Mouse (Mus musculus): ENCODE measurements around the gene Lrrc7. TPM values are rescaled to one million over a fixed set of nuclear protein-coding genes. Genes with fewer than 3 reads are reported as not detected.
"Not testable (repeated sequence)": the region's sequence is repeated elsewhere in the genome, so short reads cannot be mapped to it uniquely, and the experiment has no call there.

Gene Lrrc7
- polyA plus RNA-seq, 1 experiment from 2014 or later: 1.0 TPM

DNA sequence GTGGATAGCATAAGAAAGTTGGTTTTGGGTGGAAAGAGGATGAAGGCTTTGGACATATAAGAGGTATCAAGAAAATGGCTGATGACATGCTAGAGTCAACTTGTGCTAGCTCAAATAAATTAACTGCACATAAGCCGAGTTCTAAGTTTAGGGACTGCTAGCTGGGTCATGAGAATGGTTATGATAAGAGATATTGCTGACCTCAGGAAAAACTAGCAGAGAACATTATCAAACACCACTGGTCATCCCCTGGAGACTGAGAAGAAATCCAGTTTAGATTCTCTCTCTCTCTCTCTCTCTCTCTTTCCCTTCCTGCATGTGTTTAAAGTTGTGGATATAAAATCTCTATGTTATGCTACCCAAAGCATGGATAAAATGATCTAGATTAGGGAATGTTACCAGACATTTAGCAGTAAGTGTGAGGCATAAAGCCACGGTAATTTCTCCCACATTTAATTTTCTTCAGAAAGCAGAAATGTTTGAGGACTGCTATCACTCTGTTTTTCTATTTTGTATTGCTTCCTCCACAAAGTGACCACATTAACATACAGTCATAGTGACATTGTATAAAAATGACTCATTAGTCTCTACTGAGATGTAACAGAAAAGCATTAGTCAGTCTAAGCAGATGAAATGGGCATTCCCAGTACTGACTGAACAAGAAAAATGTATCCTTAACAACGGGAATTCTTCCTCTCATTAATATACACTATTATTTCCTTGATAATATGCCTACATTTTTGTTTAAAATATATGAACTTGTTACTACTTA lies 406.3 kb downstream of the Lrrc7 start:
- no peak overlapping the region for H3K4me3 ChIP-seq (replicated peaks)
- no peak for ATAC-seq
- H3K36me3 ChIP-seq: no peaks in the 10 kb centered on the region
- H3K9ac ChIP-seq: no peak overlapping the region
- no peaks in the 10 kb centered on the region for H3K27me3 ChIP-seq (replicated peaks)
- no peaks in the 10 kb centered on the region for H3K9me3 ChIP-seq
- H3K4me2 ChIP-seq (replicated peaks): no peak overlapping the region
- no peak overlapping the region for H3K27ac ChIP-seq
- WGBS: 80% methylated on average over 3 of the region's 3 CpGs
- no peaks in the 10 kb centered on the region for H3K4me1 ChIP-seq (replicated peaks)

DNA sequence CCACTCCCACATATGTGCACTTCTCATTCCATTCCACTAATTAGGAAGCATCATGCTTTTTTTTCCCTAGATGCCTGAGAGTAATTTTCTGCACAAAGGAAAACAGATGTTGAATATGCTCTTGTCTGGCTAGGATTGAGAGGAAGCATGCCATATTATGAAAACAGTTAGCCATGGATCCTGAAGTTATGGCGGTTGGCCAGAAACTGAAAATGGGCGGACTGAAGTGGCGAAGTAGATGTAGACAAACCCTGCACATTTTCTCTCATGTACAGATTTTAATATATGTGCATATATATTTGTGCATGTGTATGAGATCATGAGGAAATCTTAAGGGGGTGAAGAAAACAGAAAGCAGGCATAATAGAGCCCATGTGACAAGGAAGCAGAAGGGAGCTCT lies 407.9 kb downstream of the Lrrc7 start:
- H3K27ac ChIP-seq: no peak overlapping the region
- H3K36me3 ChIP-seq: no peaks in the 10 kb centered on the region
- WGBS: 88% methylated on average over 3 of the region's 3 CpGs
- H3K4me3 ChIP-seq (replicated peaks): no peak overlapping the region
- no peaks in the 10 kb centered on the region for H3K27me3 ChIP-seq (replicated peaks)
- H3K4me1 ChIP-seq (replicated peaks): no peaks in the 10 kb centered on the region
- H3K9me3 ChIP-seq: no peaks in the 10 kb centered on the region
- H3K4me2 ChIP-seq (replicated peaks): no peak overlapping the region
- no peak overlapping the region for H3K9ac ChIP-seq
- no peak for ATAC-seq

DNA sequence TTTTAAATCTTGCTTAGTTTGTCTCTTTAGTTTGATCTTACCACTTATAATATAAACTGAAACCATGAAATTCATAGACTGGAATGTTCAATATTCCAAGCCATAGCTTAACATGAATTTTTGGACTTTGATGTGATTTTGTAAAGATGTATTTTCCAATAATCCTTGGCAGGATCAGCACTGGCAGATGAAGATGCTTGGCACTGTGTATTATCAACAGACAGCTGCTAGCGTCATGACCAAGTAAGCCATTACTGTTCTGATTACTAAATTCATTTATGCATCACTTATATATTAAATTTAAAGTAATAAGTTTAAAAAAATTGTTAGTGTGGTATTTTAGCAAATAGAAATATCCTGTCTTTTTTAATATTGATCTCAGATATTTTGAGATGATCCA lies 413.0 kb downstream of the Lrrc7 start:
- Histone ChIP-seq H3K4me1 (replicated peaks) (no peaks in the 10 kb centered on the region), H3K36me3 (no peaks in the 10 kb centered on the region), H3K27me3 (replicated peaks) (no peaks in the 10 kb centered on the region), H3K4me2 (replicated peaks) (no peak overlapping the region), H3K27ac (no peak overlapping the region), H3K9me3 (no peaks in the 10 kb centered on the region), H3K4me3 (replicated peaks) (no peak overlapping the region), H3K9ac (no peak overlapping the region)
- no peak for ATAC-seq
- WGBS: 81% methylated on average over 1 of the region's 1 CpGs

DNA sequence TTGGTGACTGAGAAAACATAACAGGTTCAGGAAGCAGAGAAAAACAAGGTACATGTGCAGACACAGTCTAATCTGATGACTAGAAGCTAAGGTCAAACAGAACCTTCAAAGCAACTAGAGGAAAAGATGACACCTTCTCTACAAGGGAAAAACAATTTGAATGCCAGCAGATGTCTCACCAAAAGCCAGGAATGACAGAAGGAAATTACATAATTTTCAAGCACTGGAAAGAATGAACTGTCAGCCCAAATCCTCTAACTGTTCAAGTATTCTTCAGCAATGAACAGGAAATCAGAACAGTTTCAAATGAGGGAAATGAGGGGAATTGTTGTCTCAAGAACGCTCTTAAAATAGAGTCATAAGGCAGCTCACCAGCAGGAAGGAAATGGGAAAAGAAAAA lies 421.4 kb downstream of the Lrrc7 start:
- Histone ChIP-seq H3K4me2 (replicated peaks) (no peak overlapping the region), H3K27me3 (replicated peaks) (no peaks in the 10 kb centered on the region), H3K27ac (no peak overlapping the region), H3K4me1 (replicated peaks) (no peaks in the 10 kb centered on the region), H3K36me3 (no peaks in the 10 kb centered on the region), H3K9me3 (no peaks in the 10 kb centered on the region), H3K9ac (no peak overlapping the region), H3K4me3 (replicated peaks) (no peak overlapping the region)
- ATAC-seq: no peak
- 61% methylated on average over 1 of the region's 1 CpGs for WGBS

DNA sequence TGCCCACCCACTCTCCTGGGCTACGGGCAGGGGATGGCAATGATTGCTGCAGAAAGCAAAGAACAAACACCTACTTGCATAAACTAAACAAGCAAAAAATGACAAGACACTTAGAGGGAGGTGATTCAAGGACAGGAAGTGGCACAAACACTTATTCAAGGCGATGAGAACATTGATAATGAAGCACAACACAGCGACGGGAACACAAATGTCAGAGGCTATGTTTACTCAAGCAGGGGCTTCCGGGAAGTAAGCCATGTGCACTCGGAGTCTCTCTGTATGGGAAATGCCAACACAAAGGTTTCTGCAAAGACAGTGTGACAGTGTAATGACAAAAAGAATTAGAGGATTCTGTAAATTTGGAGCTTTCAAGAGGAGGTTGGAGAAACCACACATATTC lies 424.2 kb downstream of the Lrrc7 start:
- 41% methylated on average over 6 of the region's 6 CpGs for WGBS
- Histone ChIP-seq H3K4me1 (replicated peaks) (no peaks in the 10 kb centered on the region), H3K9ac (no peak overlapping the region), H3K9me3 (no peaks in the 10 kb centered on the region), H3K4me2 (replicated peaks) (no peak overlapping the region), H3K36me3 (no peaks in the 10 kb centered on the region), H3K27ac (no peak overlapping the region), H3K4me3 (replicated peaks) (no peak overlapping the region), H3K27me3 (replicated peaks) (no peaks in the 10 kb centered on the region)
- no peak for ATAC-seq

DNA sequence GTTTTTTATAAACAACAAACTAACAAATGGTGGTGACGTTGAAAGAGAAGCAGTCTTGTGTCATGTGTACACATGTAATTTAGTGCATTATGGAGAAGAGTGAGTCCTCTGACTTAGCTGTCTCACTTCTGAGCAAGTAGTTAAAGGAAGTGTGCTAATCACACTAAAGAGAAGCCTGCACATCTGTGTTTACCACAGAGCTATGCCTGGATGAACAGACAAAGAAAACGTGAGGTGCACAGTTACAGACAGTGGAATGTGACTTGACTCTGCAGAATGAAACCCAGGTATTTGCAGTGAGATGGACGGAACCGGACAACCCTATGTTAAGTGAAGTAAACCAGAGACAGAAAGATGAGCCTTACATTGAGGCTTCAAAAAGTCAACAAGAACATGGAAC lies 430.3 kb downstream of the Lrrc7 start:
- no peaks in the 10 kb centered on the region for H3K9me3 ChIP-seq
- 52% methylated on average over 4 of the region's 4 CpGs for WGBS
- no peak for ATAC-seq

DNA sequence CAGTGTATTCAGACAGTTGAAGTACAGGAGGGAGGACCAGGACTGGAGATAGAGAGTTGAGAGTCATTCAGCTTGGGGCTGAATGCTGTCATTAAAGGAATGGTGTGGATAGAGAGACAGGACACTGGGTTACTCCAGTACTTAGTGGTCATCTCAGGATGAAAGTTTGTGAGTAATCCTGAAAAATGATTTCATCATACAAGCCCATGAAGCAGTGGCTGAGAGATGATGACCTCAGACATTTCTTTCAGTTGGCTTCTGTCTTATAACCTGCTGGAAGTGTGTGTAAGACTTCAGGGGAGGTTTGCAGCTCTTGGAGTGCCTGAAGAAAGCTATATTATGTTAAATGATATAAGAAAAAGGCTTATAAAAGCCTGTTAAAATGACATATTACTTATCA lies 430.8 kb downstream of the Lrrc7 start:
- Histone ChIP-seq H3K9me3 (no peaks in the 10 kb centered on the region), H3K27me3 (replicated peaks) (no peaks in the 10 kb centered on the region), H3K4me2 (replicated peaks) (no peak overlapping the region), H3K36me3 (no peaks in the 10 kb centered on the region), H3K27ac (no peak overlapping the region), H3K9ac (no peak overlapping the region), H3K4me1 (replicated peaks) (no peaks in the 10 kb centered on the region), H3K4me3 (replicated peaks) (no peak overlapping the region)
- no peak for ATAC-seq

More for the DNA sequence above, 430.3 kb downstream of the Lrrc7 start:
- Histone ChIP-seq H3K4me1 (replicated peaks) (no peaks in the 10 kb centered on the region), H3K27me3 (replicated peaks) (no peaks in the 10 kb centered on the region), H3K4me3 (replicated peaks) (no peak overlapping the region), H3K36me3 (no peaks in the 10 kb centered on the region), H3K4me2 (replicated peaks) (no peak overlapping the region), H3K9ac (no peak overlapping the region), H3K27ac (no peak overlapping the region)

DNA sequence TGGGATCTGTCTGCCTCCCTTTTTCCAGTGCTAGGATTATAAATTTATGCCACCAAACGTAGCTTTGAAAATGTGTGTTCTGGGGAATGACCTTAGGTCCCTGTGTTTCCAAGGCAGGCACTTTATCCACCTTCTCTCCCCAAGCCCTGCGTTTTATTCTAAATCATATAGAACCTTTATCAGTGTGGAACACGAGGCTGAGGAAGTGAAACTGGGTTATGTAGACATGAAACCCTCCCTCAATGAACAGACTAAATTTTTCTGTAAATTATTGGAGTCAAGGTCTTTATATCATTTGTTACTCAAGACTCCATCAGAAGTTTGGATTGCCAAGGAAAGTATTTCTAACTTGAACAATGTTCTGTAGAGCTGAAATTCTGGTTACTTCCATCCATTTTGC lies 439.1 kb downstream of the Lrrc7 start:
- Histone ChIP-seq H3K4me3 (replicated peaks) (no peak overlapping the region), H3K27me3 (replicated peaks) (no peaks in the 10 kb centered on the region), H3K36me3 (no peaks in the 10 kb centered on the region), H3K4me2 (replicated peaks) (no peak overlapping the region), H3K27ac (no peak overlapping the region), H3K9ac (no peak overlapping the region), H3K9me3 (no peaks in the 10 kb centered on the region), H3K4me1 (replicated peaks) (no peaks in the 10 kb centered on the region)
- ATAC-seq: no peak
- WGBS: 55% methylated on average over 3 of the region's 3 CpGs

DNA sequence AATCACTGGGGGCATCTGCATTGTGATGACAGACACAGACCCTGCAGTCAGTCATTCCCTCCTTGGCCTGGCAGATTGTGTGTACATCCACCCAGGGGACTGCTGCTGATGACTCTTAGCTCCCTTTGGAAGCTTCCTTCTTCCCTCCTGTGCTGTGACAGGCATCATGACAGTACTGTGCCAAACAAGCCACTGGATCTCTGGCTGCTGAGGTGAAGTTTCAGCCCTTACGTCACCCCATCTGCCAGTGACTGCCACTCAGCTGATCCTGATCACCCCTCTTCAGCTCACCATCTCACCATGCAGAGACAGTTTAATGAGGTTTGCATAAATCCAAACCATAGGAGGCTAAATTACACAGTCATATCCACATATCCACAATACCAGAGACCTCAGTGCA lies 456.8 kb downstream of the Lrrc7 start:
- Histone ChIP-seq H3K27me3 (replicated peaks) (no peaks in the 10 kb centered on the region), H3K9ac (no peak overlapping the region), H3K9me3 (no peaks in the 10 kb centered on the region), H3K4me1 (replicated peaks) (no peaks in the 10 kb centered on the region), H3K4me2 (replicated peaks) (no peak overlapping the region), H3K27ac (no peak overlapping the region), H3K36me3 (no peaks in the 10 kb centered on the region), H3K4me3 (replicated peaks) (no peak overlapping the region)
- ATAC-seq: no peak
- 87% methylated on average over 1 of the region's 1 CpGs for WGBS

DNA sequence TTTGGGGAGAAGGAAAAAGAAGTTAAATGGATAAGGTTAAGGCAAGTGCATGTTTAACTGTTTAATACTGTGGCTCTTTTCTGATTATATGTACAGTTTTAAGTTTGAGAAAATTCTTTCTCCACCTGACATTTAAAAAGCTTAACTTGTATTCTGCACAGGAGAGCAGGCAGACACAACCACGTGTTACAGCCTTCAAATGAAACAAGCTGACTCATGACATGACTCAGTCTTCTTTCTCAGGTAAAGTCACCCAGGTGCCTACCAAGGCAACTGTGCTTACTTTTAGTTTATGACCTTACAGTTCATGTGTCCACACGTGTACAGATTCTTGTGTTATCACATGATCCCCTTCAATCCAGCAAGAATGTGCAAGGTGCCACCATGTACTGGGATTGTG lies 458.6 kb downstream of the Lrrc7 start:
- no peak for ATAC-seq
- H3K4me3 ChIP-seq (replicated peaks): no peak overlapping the region
- no peaks in the 10 kb centered on the region for H3K4me1 ChIP-seq (replicated peaks)
- no peaks in the 10 kb centered on the region for H3K27me3 ChIP-seq (replicated peaks)
- 70% methylated on average over 2 of the region's 2 CpGs for WGBS
- H3K27ac ChIP-seq: no peak overlapping the region
- no peak overlapping the region for H3K9ac ChIP-seq
- H3K36me3 ChIP-seq: no peaks in the 10 kb centered on the region
- no peak overlapping the region for H3K4me2 ChIP-seq (replicated peaks)
- H3K9me3 ChIP-seq: no peaks in the 10 kb centered on the region

DNA sequence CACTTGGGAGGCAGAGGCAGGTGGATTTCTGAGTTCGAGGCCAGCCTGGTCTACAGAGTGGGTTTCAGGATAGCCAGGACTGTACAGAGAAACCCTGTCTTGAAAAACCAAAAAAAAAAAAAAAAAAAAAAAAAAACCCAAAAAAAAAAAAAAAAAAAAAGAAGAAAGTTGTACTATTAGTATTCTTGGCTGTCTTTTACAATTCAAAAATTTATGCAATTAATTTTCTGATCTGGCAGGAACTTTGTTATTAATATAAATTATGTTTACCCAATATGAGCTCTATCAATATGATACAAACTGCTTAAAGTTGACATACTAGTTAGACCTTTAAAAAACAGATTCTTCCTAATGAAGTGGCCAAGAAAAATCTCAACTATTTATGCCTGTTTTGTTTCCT lies 459.5 kb downstream of the Lrrc7 start:
- not testable (repeated sequence) for H3K36me3 ChIP-seq; H3K9ac ChIP-seq; H3K4me3 ChIP-seq (replicated peaks); H3K4me1 ChIP-seq (replicated peaks); ATAC-seq; H3K9me3 ChIP-seq; H3K27ac ChIP-seq; H3K27me3 ChIP-seq (replicated peaks); H3K4me2 ChIP-seq (replicated peaks)
- whole genome bisulfite sequencing: 75% methylated on average over 1 of the region's 1 CpGs

DNA sequence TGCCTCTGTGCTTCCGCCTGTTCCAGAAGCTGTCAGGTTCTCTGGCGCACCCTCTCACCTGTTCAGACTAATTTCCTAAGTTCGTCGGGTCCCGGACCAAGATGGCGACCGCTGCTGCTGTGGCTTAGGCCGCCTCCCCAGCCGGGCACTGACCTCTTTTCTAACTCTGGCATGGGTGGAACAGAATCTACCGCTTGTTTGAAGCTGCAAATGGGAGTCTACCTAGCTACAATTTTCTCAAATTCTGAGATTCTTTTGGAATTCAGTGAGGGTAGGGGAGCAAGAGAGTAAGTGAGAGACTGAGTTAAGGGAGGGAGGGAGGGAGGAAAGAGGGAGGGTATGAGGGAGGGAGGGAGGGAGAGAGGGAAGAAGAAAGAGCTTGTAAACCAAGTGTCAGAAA lies 460.0 kb downstream of the Lrrc7 start:
- not testable (repeated sequence) for H3K4me1 ChIP-seq (replicated peaks); H3K4me2 ChIP-seq (replicated peaks); H3K27me3 ChIP-seq (replicated peaks); H3K4me3 ChIP-seq (replicated peaks); H3K27ac ChIP-seq; H3K36me3 ChIP-seq; H3K9ac ChIP-seq; H3K9me3 ChIP-seq; ATAC-seq
- 87% methylated on average over 9 of the region's 10 CpGs for WGBS

DNA sequence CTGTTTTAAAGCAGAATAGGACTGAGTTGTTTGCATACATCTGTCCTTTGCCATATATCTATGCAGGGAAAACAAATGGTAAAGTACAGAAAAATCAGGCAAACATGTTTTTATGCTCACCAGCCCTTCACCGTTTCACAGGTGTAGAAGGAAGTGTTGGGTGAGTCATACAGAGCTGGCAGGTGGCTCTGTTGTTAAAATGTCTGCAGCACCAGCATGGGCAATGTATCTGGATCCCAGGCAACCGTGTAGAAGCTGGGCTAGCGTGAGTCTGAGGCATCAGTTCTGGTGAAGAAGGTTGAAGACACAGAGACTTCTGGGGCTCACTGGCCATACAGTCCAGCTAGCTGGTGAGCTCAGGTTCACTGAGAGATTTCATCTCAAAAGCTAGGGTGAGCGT lies 468.1 kb downstream of the Lrrc7 start:
- ATAC-seq: no peak
- WGBS: 72% methylated on average over 4 of the region's 4 CpGs
- H3K36me3 ChIP-seq: no peaks in the 10 kb centered on the region

More for the DNA sequence above, 468.1 kb downstream of the Lrrc7 start:
- Histone ChIP-seq H3K4me2 (replicated peaks) (no peak overlapping the region), H3K27me3 (replicated peaks) (no peaks in the 10 kb centered on the region), H3K4me1 (replicated peaks) (no peaks in the 10 kb centered on the region), H3K9ac (no peak overlapping the region), H3K4me3 (replicated peaks) (no peak overlapping the region), H3K27ac (no peak overlapping the region), H3K9me3 (no peaks in the 10 kb centered on the region)

Data from intestine, embryonic 15.5 days (tissue).